Mouse (Mus musculus): ENCODE results near the gene Snx22. TPM values are rescaled to one million over a fixed set of nuclear protein-coding genes. Genes with fewer than 3 reads are reported as not detected.

Snx22 gene
- polyA plus RNA-seq (2012; rRNA removed), result 0.10 and 0.22 TPM in 2 replicates

GRCm38 (mm10) chr9:66069583-66069982, at the start of gene Snx22:
Gene Snx22 (minus strand): TSS chr9:66069719.
- Histone ChIP-seq H3K36me3 (ENCODE audit: control insufficient read depth, insufficient read depth, low read length) (no peaks in the 10 kb centered on the region), H3K4me1 (ENCODE audit: control insufficient read depth, insufficient read depth, low read length) (peaks cover 12% of the 10 kb centered on the region), H3K4me3 (ENCODE audit: control insufficient read depth, low read depth, low read length) (peak within 1 kb of the TSS; percentile 65), H3K27ac (ENCODE audit: control insufficient read depth, insufficient read depth, low read depth, low read length) (no peak within 1 kb of the TSS), H3K27me3 (ENCODE audit: control insufficient read depth, insufficient read depth, low read length) (no peaks in the 10 kb centered on the region)
- no peak for TF ChIP-seq POLR2A (IDR thresholded peaks at IDR 0.05; ENCODE audit: control insufficient read depth, low read depth, low read length)
- TF ChIP-seq CTCF (IDR thresholded peaks at IDR 0.05; ENCODE audit: control insufficient read depth, insufficient read depth, insufficient replicate concordance, low read depth, low read length), result no peak

- Histone ChIP-seq H3K27me3 (ENCODE audit: control insufficient read depth, insufficient read depth, low read length) (no peaks in the 10 kb centered on the region), H3K27ac (ENCODE audit: control insufficient read depth, insufficient read depth, low read depth, low read length) (no peak overlapping the region), H3K36me3 (ENCODE audit: control insufficient read depth, insufficient read depth, low read length) (no peaks in the 10 kb centered on the region; the same call in 1 of the 2 replicates), H3K4me1 (ENCODE audit: control insufficient read depth, insufficient read depth, low read length) (no peaks in the 10 kb centered on the region), H3K4me3 (ENCODE audit: control insufficient read depth, low read depth, low read length) (no peak overlapping the region)
- TF ChIP-seq POLR2A (IDR thresholded peaks at IDR 0.05; ENCODE audit: control insufficient read depth, low read depth, low read length) (no peak), CTCF (IDR thresholded peaks at IDR 0.05; ENCODE audit: control insufficient read depth, insufficient read depth, insufficient replicate concordance, low read depth, low read length) (no peak)
Measured at GRCm38 (mm10) chr9:66116890-66117289, 47.4 kb upstream of the Snx22 start.

GRCm38 (mm10) chr9:66114341-66114740, 44.8 kb upstream of the Snx22 start:
- Histone ChIP-seq H3K4me3 (ENCODE audit: control insufficient read depth, low read depth, low read length) (no peak overlapping the region), H3K4me1 (ENCODE audit: control insufficient read depth, insufficient read depth, low read length) (no peaks in the 10 kb centered on the region), H3K36me3 (ENCODE audit: control insufficient read depth, insufficient read depth, low read length) (no peaks in the 10 kb centered on the region; the same call in 1 of the 2 replicates), H3K27me3 (ENCODE audit: control insufficient read depth, insufficient read depth, low read length) (no peaks in the 10 kb centered on the region), H3K27ac (ENCODE audit: control insufficient read depth, insufficient read depth, low read depth, low read length) (no peak overlapping the region)
- TF ChIP-seq POLR2A (IDR thresholded peaks at IDR 0.05; ENCODE audit: control insufficient read depth, low read depth, low read length), result no peak
- no peak for TF ChIP-seq CTCF (IDR thresholded peaks at IDR 0.05; ENCODE audit: control insufficient read depth, insufficient read depth, insufficient replicate concordance, low read depth, low read length)

GRCm38 (mm10) chr9:66110611-66111379, 41.3 kb upstream of the Snx22 start:
- Histone ChIP-seq H3K4me3 (ENCODE audit: control insufficient read depth, low read depth, low read length) (no peak overlapping the region), H3K4me1 (ENCODE audit: control insufficient read depth, insufficient read depth, low read length) (no peaks in the 10 kb centered on the region), H3K27me3 (ENCODE audit: control insufficient read depth, insufficient read depth, low read length) (no peaks in the 10 kb centered on the region), H3K27ac (ENCODE audit: control insufficient read depth, insufficient read depth, low read depth, low read length) (no peak overlapping the region), H3K36me3 (ENCODE audit: control insufficient read depth, insufficient read depth, low read length) (peaks cover under 1% of the 10 kb centered on the region)
- no peak for TF ChIP-seq CTCF (IDR thresholded peaks at IDR 0.05; ENCODE audit: control insufficient read depth, insufficient read depth, insufficient replicate concordance, low read depth, low read length)
- no peak for TF ChIP-seq POLR2A (IDR thresholded peaks at IDR 0.05; ENCODE audit: control insufficient read depth, low read depth, low read length)

GRCm38 (mm10) chr9:66110126-66110525, 40.6 kb upstream of the Snx22 start:
- Histone ChIP-seq H3K36me3 (ENCODE audit: control insufficient read depth, insufficient read depth, low read length) (peaks cover 1% of the 10 kb centered on the region), H3K27me3 (ENCODE audit: control insufficient read depth, insufficient read depth, low read length) (no peaks in the 10 kb centered on the region), H3K4me3 (ENCODE audit: control insufficient read depth, low read depth, low read length) (no peak overlapping the region), H3K4me1 (ENCODE audit: control insufficient read depth, insufficient read depth, low read length) (no peaks in the 10 kb centered on the region), H3K27ac (ENCODE audit: control insufficient read depth, insufficient read depth, low read depth, low read length) (no peak overlapping the region)
- TF ChIP-seq CTCF (IDR thresholded peaks at IDR 0.05; ENCODE audit: control insufficient read depth, insufficient read depth, insufficient replicate concordance, low read depth, low read length), result no peak
- no peak for TF ChIP-seq POLR2A (IDR thresholded peaks at IDR 0.05; ENCODE audit: control insufficient read depth, low read depth, low read length)

DNA sequence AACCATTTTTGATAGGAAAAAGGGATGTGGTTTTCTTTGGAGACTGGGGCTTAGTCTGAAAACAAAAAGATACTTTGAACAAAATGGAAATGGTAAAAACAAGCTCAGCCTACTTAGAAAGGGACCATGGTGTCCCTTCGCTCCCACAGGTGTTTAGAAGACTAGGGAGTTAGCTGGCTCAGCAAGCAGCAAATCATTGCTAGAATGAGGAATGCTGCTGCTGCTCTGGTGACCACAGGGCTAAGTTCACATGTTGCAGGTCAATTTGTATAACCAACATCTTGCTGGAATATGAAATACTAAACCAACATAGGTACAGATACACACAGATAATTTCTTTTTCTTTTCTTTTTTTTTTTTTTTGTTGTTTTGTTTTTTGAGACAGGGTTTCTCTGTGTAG, 40.1 kb upstream of the Snx22 start:
- Histone ChIP-seq H3K27ac (ENCODE audit: control insufficient read depth, insufficient read depth, low read depth, low read length) (no peak overlapping the region), H3K36me3 (ENCODE audit: control insufficient read depth, insufficient read depth, low read length) (peaks cover 2% of the 10 kb centered on the region), H3K4me1 (ENCODE audit: control insufficient read depth, insufficient read depth, low read length) (no peaks in the 10 kb centered on the region), H3K4me3 (ENCODE audit: control insufficient read depth, low read depth, low read length) (no peak overlapping the region), H3K27me3 (ENCODE audit: control insufficient read depth, insufficient read depth, low read length) (no peaks in the 10 kb centered on the region)
- TF ChIP-seq CTCF (IDR thresholded peaks at IDR 0.05; ENCODE audit: control insufficient read depth, insufficient read depth, insufficient replicate concordance, low read depth, low read length) (no peak), POLR2A (IDR thresholded peaks at IDR 0.05; ENCODE audit: control insufficient read depth, low read depth, low read length) (no peak)

- Histone ChIP-seq H3K27ac (ENCODE audit: control insufficient read depth, insufficient read depth, low read depth, low read length) (no peak overlapping the region), H3K4me1 (ENCODE audit: control insufficient read depth, insufficient read depth, low read length) (no peaks in the 10 kb centered on the region), H3K27me3 (ENCODE audit: control insufficient read depth, insufficient read depth, low read length) (no peaks in the 10 kb centered on the region), H3K36me3 (ENCODE audit: control insufficient read depth, insufficient read depth, low read length) (peaks cover 2% of the 10 kb centered on the region), H3K4me3 (ENCODE audit: control insufficient read depth, low read depth, low read length) (no peak overlapping the region)
- no peak for TF ChIP-seq CTCF (IDR thresholded peaks at IDR 0.05; ENCODE audit: control insufficient read depth, insufficient read depth, insufficient replicate concordance, low read depth, low read length)
- TF ChIP-seq POLR2A (IDR thresholded peaks at IDR 0.05; ENCODE audit: control insufficient read depth, low read depth, low read length), result no peak
Measured at GRCm38 (mm10) chr9:66105168-66105567, 35.6 kb upstream of the Snx22 start.
